Mouse (Mus musculus): ENCODE data around the gene Arntl2. TPM values are rescaled to one million over a fixed set of nuclear protein-coding genes. Genes with fewer than 3 reads are reported as not detected.
A peak's percentile ranks its signal among the peaks of the same experiment; 100 is the strongest.
"Not testable (repeated sequence)": the region's sequence is repeated elsewhere in the genome, so short reads cannot be mapped to it uniquely, and the experiment has no call there.

Gene Arntl2
- total RNA-seq, 2 experiments from 2014 or later: 8.2 to 9.6 TPM

DNA sequence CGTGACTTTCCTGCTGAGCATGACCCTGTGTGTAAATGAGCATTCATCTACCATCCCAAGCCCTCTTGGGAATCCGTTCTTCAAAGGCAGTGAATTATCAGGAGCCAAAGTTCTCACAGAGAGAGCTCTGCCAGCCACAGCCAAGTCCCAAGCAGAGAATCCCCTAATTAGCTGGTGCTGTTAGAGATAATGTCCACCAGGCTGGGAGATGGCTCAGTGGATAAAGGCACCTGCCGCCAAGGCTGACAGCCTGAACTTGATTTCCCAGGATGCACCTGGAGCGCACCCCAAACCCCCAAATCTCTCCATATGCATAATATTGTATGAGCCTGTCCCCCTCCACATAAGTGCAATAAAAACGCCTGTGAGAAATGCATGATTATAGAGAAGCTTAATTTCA lies 49.5 kb downstream of the Arntl2 start:
- no peak for DNase-seq (ENCODE audit: low spot score in 2 of 2)

DNA sequence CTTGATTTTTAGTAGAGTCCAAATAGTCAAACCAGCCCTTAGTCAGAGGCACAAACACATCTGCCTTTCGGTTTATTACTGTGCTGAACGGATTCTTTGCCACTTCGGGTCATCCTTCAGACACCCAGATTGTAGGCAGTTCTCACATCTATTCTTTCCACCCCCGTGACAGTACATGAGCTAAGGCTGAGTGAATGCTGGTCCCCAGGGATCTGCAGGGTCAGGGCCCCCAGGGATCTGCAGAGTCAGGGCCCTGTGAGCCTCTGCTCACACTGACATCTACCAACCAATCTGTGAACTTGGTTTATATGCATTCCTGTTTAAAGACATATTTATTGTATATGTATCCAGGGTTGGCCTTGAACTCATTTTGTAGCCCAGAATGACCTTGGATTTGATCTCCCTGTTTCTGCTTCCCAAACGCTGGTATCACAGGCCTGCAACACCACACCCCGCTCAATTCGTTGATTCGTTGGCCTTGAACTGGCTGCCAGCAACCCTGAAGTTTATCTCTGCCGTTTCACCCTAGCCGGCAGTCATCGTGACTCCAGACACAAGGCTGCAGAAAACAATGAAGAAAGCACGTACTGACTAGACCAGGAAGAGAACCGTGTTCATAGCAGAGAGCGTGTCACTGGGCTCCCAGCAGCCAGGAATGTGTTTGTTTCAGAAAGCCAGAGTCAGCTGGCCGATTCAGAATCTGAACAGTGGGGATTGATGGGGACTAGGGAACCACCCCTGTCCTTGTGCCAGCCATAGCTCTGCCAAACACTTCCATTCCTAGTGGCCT lies 50.3 kb downstream of the Arntl2 start:
- DNase-seq (ENCODE audit: low spot score in 2 of 2): peak in 1 of 2 experiments; percentile 24

- no peak for DNase-seq (ENCODE audit: low spot score in 2 of 2)
Measured at GRCm38 (mm10) chr6:146847402-146847801, 51.5 kb downstream of the Arntl2 start.

DNA sequence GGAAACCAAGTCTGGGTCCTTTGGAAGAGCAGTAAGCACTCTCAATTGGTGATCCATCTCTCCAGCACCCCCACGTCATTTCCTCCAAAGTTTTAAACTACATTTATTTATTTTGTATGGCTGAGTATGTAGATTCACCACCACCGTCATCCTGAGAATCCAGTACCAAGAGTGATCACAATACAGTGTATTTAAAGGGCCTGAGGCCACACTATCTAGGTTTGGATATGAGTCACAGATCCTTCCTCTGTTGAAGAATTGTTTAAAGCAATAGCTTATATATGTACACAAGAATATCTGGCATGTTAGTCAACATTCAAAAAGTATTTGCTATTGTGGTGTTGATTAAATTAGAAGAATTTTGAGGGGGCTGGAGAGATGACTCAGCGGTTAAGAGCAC lies 52.4 kb downstream of the Arntl2 start:
- no peak for DNase-seq (ENCODE audit: low spot score in 2 of 2)

- DNase-seq (ENCODE audit: low spot score in 2 of 2): no peak
Measured at GRCm38 (mm10) chr6:146850050-146850449, 54.2 kb downstream of the Arntl2 start, which contains the start of gene Smco2. TSS of gene Smco2 (plus strand) at chr6:146850104.

DNA sequence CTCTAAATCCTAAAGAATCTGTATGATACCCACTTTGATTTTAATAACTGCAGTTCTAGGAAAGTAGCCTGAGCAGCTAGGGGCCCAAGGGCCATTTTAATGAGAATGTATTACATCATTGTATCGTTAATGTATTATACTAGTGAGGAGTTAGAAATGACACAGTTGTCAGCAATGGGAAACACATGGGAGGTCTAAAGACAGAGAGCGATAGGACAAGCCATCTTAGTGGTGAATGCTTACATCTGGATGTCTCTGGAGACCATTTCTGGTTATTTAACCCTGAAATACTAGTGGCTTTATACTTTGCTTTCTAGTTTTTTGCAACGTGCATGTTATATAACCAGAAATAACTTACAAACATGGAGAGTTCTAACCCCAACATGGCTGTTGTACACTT lies 56.1 kb downstream of the Arntl2 start:
- no peak for DNase-seq (ENCODE audit: low spot score in 2 of 2)

GRCm38 (mm10) chr6:146852739-146853138 lies 56.9 kb downstream of the Arntl2 start:
- DNase-seq (ENCODE audit: low spot score in 2 of 2): no peak

DNA sequence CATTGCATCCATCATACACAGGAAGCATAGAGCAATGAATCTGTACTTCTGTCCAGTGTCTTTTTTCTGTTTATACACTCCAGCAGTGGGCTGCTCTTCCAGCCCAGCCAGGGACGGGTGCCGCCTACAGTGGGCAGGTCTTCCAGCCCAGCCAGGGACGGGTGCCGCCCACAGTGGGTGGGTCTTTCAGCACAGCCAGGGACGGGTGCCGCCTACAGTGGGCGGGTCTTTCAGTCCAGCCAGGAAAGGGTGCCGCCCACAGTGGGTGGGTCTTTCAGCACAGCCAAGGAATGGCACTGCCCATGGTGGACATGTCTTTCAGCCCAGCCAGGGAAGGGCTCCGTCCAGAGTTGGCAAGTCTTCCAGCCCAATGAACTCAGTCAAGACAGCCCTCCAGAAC lies 59.3 kb downstream of the Arntl2 start:
- no peak for DNase-seq (ENCODE audit: low spot score in 2 of 2)

- DNase-seq (ENCODE audit: low spot score in 2 of 2): no peak
Measured at GRCm38 (mm10) chr6:146857386-146857785, 61.5 kb downstream of the Arntl2 start.

DNA sequence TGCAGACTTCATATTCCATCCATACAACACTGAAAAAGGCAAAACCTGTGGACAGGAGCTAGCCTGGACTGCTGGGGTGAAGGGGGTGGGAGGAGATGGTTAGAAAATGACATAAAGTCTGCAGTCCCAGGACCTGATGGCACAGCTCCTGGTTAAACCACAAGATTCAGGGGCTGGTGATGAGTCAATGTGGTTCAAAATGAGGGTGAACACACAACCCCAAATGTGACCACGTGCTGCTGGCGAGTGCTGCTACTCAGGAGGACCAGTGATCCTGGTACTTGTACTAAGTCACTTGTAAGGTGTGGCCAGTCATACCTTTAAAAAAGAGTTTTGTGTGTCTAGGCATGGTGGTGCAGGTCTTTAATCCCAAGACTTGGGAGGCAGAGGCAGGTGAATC lies 67.3 kb downstream of the Arntl2 start:
- no peak for DNase-seq (ENCODE audit: low spot score in 2 of 2)

DNA sequence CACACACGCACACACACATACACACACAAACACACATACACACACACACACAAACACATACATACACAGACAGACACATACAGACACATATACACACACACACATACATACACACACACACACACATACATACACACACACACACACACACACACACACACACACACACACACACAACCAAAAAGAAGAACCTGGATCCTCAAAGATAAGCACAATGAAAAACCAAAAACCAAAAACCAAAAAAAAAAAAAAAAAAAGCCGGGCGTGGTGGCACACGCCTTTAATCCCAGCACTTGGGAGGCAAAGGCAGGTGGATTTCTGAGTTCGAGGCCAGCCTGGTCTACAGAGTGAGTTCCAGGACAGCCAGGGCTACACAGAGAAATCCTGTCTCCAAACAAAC lies 68.5 kb downstream of the Arntl2 start:
- DNase-seq (ENCODE audit: low spot score in 2 of 2): not testable (repeated sequence)

GRCm38 (mm10) chr6:146865701-146866100 lies 69.8 kb downstream of the Arntl2 start:
- DNase-seq (ENCODE audit: low spot score in 2 of 2): no peak

DNA sequence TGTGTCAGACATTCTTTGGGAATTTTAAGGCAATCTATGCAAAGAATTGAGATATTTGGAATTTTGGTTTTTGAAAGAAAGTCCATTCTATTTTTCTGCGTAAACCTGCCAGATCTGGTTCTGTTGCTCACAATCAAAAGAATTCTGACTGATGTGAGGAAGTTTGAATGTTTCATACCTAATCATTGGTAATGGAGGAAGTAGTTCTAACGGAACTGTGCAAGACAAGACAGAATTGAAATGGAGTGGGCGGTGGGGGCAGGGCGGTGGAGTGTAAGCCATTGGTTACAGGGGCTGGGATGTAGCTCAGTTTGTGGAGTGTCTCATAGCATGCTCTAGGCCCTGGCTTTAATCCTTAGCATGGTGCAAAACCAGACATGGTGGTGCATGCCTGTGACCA lies 76.1 kb downstream of the Arntl2 start:
- DNase-seq (ENCODE audit: low spot score in 2 of 2): no peak

- no peak for DNase-seq (ENCODE audit: low spot score in 2 of 2)
Measured at GRCm38 (mm10) chr6:146874415-146874814, 78.6 kb downstream of the Arntl2 start.

- DNase-seq (ENCODE audit: low spot score in 2 of 2): no peak
Measured at GRCm38 (mm10) chr6:146876820-146877219, 81.0 kb downstream of the Arntl2 start.

- DNase-seq (ENCODE audit: low spot score in 2 of 2): peak in 1 of 2 experiments; percentile 36
Measured at GRCm38 (mm10) chr6:146877425-146878045, 81.7 kb downstream of the Arntl2 start.

DNA sequence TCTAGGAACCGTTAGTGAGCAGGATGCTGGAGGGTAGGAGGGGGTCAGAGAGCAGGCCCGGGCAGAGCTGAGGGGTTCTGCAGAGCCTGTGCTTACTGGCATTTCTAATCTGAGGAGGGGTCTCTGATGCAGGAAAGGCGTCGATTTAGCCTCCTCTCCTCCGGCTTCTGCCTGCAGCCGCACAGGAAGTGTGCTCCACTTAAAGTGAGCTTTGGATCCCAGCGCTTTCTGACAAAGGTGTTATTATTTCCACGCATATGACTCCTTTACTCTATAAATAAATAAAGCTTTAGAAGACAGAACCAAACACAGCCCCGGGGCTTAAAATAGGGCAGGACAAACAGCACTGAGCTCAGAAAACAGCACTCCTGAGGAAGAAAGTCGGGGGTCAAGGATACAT lies 83.1 kb downstream of the Arntl2 start:
- DNase-seq (ENCODE audit: low spot score in 2 of 2): no peak

GRCm38 (mm10) chr6:146879856-146880255 lies 84.0 kb downstream of the Arntl2 start:
- no peak for DNase-seq (ENCODE audit: low spot score in 2 of 2)

DNA sequence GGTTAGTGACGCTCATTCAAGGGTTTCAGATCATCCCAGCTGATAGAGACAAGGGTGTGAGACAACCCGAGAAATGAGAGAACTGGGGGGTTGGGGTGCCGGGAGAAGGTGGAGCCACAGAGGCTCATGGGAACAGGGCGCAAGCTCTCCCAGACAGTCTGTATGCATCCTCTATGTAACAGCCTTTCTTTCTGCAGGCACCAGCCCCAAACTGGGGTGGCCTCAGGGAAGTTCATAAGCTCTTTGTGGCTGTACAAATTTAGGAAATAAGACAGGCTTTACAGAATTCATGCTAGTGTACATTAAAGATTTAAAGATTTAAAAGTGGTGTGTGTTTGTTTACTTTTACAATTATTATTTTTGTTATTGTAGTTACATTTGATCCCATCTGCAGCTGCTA lies 84.4 kb downstream of the Arntl2 start:
- no peak for DNase-seq (ENCODE audit: low spot score in 2 of 2)

GRCm38 (mm10) chr6:146881896-146882770 lies 86.3 kb downstream of the Arntl2 start:
- no peak for DNase-seq (ENCODE audit: low spot score in 2 of 2)
